Mouse (Mus musculus) spleen, adult 2 months (tissue): ENCODE results near the gene P4ha2.

Experiments
- CTCF ChIP-seq: fragments of 200-500 bp; IDR thresholded peaks from 2 replicates; pipeline ENCODE4 v1.5.1; 2011; ENCODE audit warnings: mild to moderate bottlenecking, inconsistent platforms; ENCODE audit not compliant: insufficient read depth, insufficient read length, insufficient replicate concordance; ENCODE audit errors: extremely low read depth
- POLR2A ChIP-seq: fragments of 200-500 bp; IDR thresholded peaks from 2 replicates; pipeline ENCODE4 v1.6.1; 2011; ENCODE audit warnings: low read depth, low read length, inconsistent platforms

DNA sequence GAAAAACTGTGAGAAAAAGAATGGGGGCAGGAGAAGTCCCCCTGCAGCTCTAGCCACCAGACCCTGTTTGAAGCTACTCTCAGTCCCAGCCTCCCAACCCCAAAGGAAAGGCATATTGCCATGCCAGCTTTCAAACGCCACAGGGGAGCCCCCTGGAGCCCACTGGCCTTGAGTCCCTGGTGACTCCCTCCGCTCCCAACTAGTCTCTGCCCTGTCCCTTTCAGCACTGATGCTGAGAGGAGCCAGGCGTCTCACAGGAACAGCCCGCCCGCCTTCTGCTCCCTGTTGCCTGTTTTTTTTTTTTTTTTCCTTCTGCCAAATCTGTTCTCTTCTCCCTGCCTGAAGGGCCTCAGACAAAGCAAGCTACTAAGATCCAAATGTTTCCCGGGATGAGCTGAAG lies 41.3 kb upstream of the P4ha2 start:
- TF ChIP-seq CTCF = no peak
- no peak for TF ChIP-seq POLR2A
